Mouse (Mus musculus) fat pad, adult 2 months (tissue): Measurements from ENCODE around the gene Gm1993.
"Not testable (repeated sequence)": the region's sequence is repeated elsewhere in the genome, so short reads cannot be mapped to it uniquely, and the experiment has no call there.

ENCODE experiments used
- DNase-seq: peaks from one replicate; pipeline ENCODE4 v3.0.0-alpha.2; 2011; ENCODE audit warnings: low read depth, low spot score; ENCODE audit errors: extremely low read depth

Gene Gm1993

GRCm38 (mm10) chrX:25570352-25570751 is at the start of gene Gm1993:
Gm1993 (minus strand) TSS chrX:25570452.
- not testable (repeated sequence) for DNase-seq
